Mouse (Mus musculus): ENCODE data around the gene Galnt14. TPM values are rescaled to one million over a fixed set of nuclear protein-coding genes. Genes with fewer than 3 reads are reported as not detected.

The Galnt14 gene
- total and polyA plus RNA-seq, 3 experiments = 0.08 TPM; not detected in 2

- no peaks in the 10 kb centered on the region; the same call in 1 of the 2 replicates for H3K4me1 ChIP-seq (ENCODE audit: control insufficient read depth, insufficient read depth, low read length)
- H3K4me3 ChIP-seq = no peak overlapping the region
- no peak overlapping the region for H3K9ac ChIP-seq (ENCODE audit: low read depth, low read length)
- H3K79me2 ChIP-seq (replicated peaks; ENCODE audit: control insufficient read depth, insufficient read depth, low read length) = no peaks in the 10 kb centered on the region
- no peak for DNase-seq
- intact Hi-C loops (cut with DNase I) = no loop called here
- H3K27me3 ChIP-seq (ENCODE audit: control insufficient read depth, insufficient read depth, low read length) = no peaks in the 10 kb centered on the region
- 40% methylated on average over 3 of the region's 3 CpGs for WGBS
- H3K27ac ChIP-seq = no peak overlapping the region
- TF ChIP-seq POLR2A (IDR thresholded peaks at IDR 0.05; ENCODE audit: insufficient read depth, low read depth, low read length) = no peak
- TF ChIP-seq CTCF (IDR thresholded peaks at IDR 0.05) = no peak
- no peak for TF ChIP-seq EP300 (IDR thresholded peaks at IDR 0.05; ENCODE audit: insufficient read depth, low read depth, low read length)
- H3K36me3 ChIP-seq (ENCODE audit: control insufficient read depth, insufficient read depth, low read length) = no peaks in the 10 kb centered on the region
Observed at GRCm38 (mm10) chr17:73557101-73557500, 153.2 kb downstream of the Galnt14 start.

- intact Hi-C loops (cut with DNase I) = no loop called here
- H3K27ac ChIP-seq = no peak overlapping the region
- no peaks in the 10 kb centered on the region for H3K79me2 ChIP-seq (replicated peaks; ENCODE audit: control insufficient read depth, insufficient read depth, low read length)
- no peak overlapping the region for H3K9ac ChIP-seq (ENCODE audit: low read depth, low read length)
- 82% methylated on average over 2 of the region's 2 CpGs for WGBS
- DNase-seq = no peak
- no peaks in the 10 kb centered on the region; the same call in 1 of the 2 replicates for H3K4me1 ChIP-seq (ENCODE audit: control insufficient read depth, insufficient read depth, low read length)
- H3K36me3 ChIP-seq (ENCODE audit: control insufficient read depth, insufficient read depth, low read length) = no peaks in the 10 kb centered on the region
- H3K4me3 ChIP-seq = no peak overlapping the region
- TF ChIP-seq CTCF (IDR thresholded peaks at IDR 0.05) (no peak), EP300 (IDR thresholded peaks at IDR 0.05; ENCODE audit: insufficient read depth, low read depth, low read length) (no peak), POLR2A (IDR thresholded peaks at IDR 0.05; ENCODE audit: insufficient read depth, low read depth, low read length) (no peak)
- H3K27me3 ChIP-seq (ENCODE audit: control insufficient read depth, insufficient read depth, low read length) = no peaks in the 10 kb centered on the region
Observed at GRCm38 (mm10) chr17:73556436-73556835, 153.8 kb downstream of the Galnt14 start.

GRCm38 (mm10) chr17:73554668-73555067 lies 155.6 kb downstream of the Galnt14 start:
- 77% methylated on average over 4 of the region's 4 CpGs for WGBS
- no peak overlapping the region for H3K4me3 ChIP-seq
- H3K79me2 ChIP-seq (replicated peaks; ENCODE audit: control insufficient read depth, insufficient read depth, low read length) = no peaks in the 10 kb centered on the region
- no peak overlapping the region for H3K9ac ChIP-seq (ENCODE audit: low read depth, low read length)
- no peak for DNase-seq
- intact Hi-C loops (cut with DNase I) = no loop called here
- H3K27ac ChIP-seq = no peak overlapping the region
- H3K36me3 ChIP-seq (ENCODE audit: control insufficient read depth, insufficient read depth, low read length) = no peaks in the 10 kb centered on the region
- H3K27me3 ChIP-seq (ENCODE audit: control insufficient read depth, insufficient read depth, low read length) = no peaks in the 10 kb centered on the region
- H3K4me1 ChIP-seq (ENCODE audit: control insufficient read depth, insufficient read depth, low read length) = no peaks in the 10 kb centered on the region; the same call in 1 of the 2 replicates
- TF ChIP-seq CTCF (IDR thresholded peaks at IDR 0.05) = no peak
- no peak for TF ChIP-seq EP300 (IDR thresholded peaks at IDR 0.05; ENCODE audit: insufficient read depth, low read depth, low read length)
- TF ChIP-seq POLR2A (IDR thresholded peaks at IDR 0.05; ENCODE audit: insufficient read depth, low read depth, low read length) = no peak

- intact Hi-C loops (cut with DNase I) = no loop called here
- H3K4me1 ChIP-seq (ENCODE audit: control insufficient read depth, insufficient read depth, low read length) = no peaks in the 10 kb centered on the region
- TF ChIP-seq POLR2A (IDR thresholded peaks at IDR 0.05; ENCODE audit: insufficient read depth, low read depth, low read length) = no peak
- TF ChIP-seq EP300 (IDR thresholded peaks at IDR 0.05; ENCODE audit: insufficient read depth, low read depth, low read length) = no peak
- no peak for TF ChIP-seq CTCF (IDR thresholded peaks at IDR 0.05)
- H3K27me3 ChIP-seq (ENCODE audit: control insufficient read depth, insufficient read depth, low read length) = no peaks in the 10 kb centered on the region
- DNase-seq = no peak
- no peak overlapping the region for H3K27ac ChIP-seq
- no peak overlapping the region for H3K9ac ChIP-seq (ENCODE audit: low read depth, low read length)
- H3K36me3 ChIP-seq (ENCODE audit: control insufficient read depth, insufficient read depth, low read length) = no peaks in the 10 kb centered on the region
- no peak overlapping the region for H3K4me3 ChIP-seq
- 80% methylated on average over 12 of the region's 12 CpGs for WGBS
- no peaks in the 10 kb centered on the region for H3K79me2 ChIP-seq (replicated peaks; ENCODE audit: control insufficient read depth, insufficient read depth, low read length)
Observed at GRCm38 (mm10) chr17:73548783-73549566, 161.3 kb downstream of the Galnt14 start.

- Histone ChIP-seq H3K27ac (no peak overlapping the region), H3K27me3 (ENCODE audit: control insufficient read depth, insufficient read depth, low read length) (no peaks in the 10 kb centered on the region), H3K79me2 (replicated peaks; ENCODE audit: control insufficient read depth, insufficient read depth, low read length) (no peaks in the 10 kb centered on the region), H3K4me1 (ENCODE audit: control insufficient read depth, insufficient read depth, low read length) (no peaks in the 10 kb centered on the region), H3K36me3 (ENCODE audit: control insufficient read depth, insufficient read depth, low read length) (no peaks in the 10 kb centered on the region), H3K9ac (ENCODE audit: low read depth, low read length) (no peak overlapping the region), H3K4me3 (no peak overlapping the region)
- 68% methylated on average over 7 of the region's 7 CpGs for WGBS
- intact Hi-C loops (cut with DNase I) = no loop called here
- DNase-seq = no peak
- TF ChIP-seq POLR2A (IDR thresholded peaks at IDR 0.05; ENCODE audit: insufficient read depth, low read depth, low read length) (no peak), CTCF (IDR thresholded peaks at IDR 0.05) (no peak), EP300 (IDR thresholded peaks at IDR 0.05; ENCODE audit: insufficient read depth, low read depth, low read length) (no peak)
Observed at GRCm38 (mm10) chr17:73548119-73548518, 162.1 kb downstream of the Galnt14 start.

- no peaks in the 10 kb centered on the region for H3K79me2 ChIP-seq (replicated peaks; ENCODE audit: control insufficient read depth, insufficient read depth, low read length)
- no peak overlapping the region for H3K9ac ChIP-seq (ENCODE audit: low read depth, low read length)
- H3K4me1 ChIP-seq (ENCODE audit: control insufficient read depth, insufficient read depth, low read length) = no peaks in the 10 kb centered on the region
- H3K27me3 ChIP-seq (ENCODE audit: control insufficient read depth, insufficient read depth, low read length) = no peaks in the 10 kb centered on the region
- H3K27ac ChIP-seq = no peak overlapping the region
- intact Hi-C loops (cut with DNase I) = no loop called here
- 68% methylated on average over 2 of the region's 2 CpGs for WGBS
- no peaks in the 10 kb centered on the region for H3K36me3 ChIP-seq (ENCODE audit: control insufficient read depth, insufficient read depth, low read length)
- DNase-seq = no peak
- no peak overlapping the region for H3K4me3 ChIP-seq
- TF ChIP-seq POLR2A (IDR thresholded peaks at IDR 0.05; ENCODE audit: insufficient read depth, low read depth, low read length) = no peak
- TF ChIP-seq EP300 (IDR thresholded peaks at IDR 0.05; ENCODE audit: insufficient read depth, low read depth, low read length) = no peak
- no peak for TF ChIP-seq CTCF (IDR thresholded peaks at IDR 0.05)
Observed at GRCm38 (mm10) chr17:73547483-73547882, 162.8 kb downstream of the Galnt14 start.
